Mouse (Mus musculus): ENCODE results near the gene Cog4.
"Not testable (repeated sequence)": the region's sequence is repeated elsewhere in the genome, so short reads cannot be mapped to it uniquely, and the experiment has no call there.

The Cog4 gene

DNA sequence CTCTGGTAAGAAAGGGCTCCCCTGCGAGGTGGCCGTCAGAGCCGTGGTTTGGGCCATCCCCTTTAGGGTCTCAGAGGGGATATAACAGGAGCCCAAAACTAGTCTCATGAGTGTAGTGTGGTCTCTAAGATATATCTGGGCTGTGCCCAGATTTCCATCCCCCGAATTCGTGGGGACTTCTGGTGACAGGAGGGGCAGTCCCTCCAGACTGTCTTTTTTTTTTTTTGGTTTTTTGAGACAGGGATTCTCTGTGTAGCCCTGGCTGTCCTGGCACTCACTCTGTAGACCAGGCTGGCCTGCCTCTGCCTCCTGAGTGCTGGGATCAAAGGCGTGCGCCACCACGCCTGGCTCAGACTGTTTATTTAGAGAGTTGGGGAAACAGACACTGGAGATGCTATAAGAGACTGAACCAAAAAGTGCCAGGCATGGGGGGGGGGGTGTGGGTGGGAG lies 79.3 kb downstream of the Cog4 start:
- DNase-seq (ENCODE audit: low read depth): no peak

DNA sequence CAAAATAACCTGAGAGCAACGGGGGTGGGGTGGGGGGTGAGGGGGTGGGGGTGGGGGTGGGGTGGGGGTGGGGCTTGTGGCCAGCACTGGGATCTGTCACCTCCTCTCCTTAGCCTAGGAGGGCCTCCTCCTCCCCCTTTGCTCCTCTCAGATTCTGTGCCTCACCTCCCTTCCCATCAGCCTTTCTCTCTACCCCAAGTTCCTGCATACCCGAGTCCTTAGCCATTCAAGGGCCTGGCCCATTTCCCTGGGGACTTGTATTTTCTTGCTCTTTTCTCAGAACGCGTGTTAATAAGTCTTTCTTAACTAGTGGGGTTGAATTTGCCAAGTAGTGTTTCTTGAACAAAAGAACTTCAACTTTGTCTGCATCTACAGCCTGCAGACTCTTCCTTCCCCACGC lies 80.3 kb downstream of the Cog4 start:
- no peak for DNase-seq (ENCODE audit: low read depth)

DNA sequence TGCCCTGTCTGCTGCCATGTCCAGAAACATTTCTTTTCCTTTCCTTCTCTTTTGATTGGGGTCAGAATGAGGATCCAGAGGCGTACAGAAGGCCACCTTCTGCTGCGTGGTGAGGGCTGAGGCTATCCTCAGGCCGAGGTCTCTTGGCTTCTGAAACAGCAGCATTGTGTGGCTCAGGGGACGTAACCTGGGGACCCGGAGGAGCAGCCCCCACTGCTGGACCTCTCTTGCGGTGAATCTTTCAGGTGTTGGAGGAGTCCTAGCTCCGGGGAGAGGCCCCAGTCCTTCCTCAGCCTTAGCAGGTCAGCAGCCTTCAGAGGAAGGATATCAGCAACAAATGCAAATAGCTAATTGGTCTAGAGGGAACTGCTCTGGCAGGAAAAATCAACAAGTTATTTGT lies 82.0 kb downstream of the Cog4 start:
- DNase-seq (ENCODE audit: low read depth): no peak

DNA sequence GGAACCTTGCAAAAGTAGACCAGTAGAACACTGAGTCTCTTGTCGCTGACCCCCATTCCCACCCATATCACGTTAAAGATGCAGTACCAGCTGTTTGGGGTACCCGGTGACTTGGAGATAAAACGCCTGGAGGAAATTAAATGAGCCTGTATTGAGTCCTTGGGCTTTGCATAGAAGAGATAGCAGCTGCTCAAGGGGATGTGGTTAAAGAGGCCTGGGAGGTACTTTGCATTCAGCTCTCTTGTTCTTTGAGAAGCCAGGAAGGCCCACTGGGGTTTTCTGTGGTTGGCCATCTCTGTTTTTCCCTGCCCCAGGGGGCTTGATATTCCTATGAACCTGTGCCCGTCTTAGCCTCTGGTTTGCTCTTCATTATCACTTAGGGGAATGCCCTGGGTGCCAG lies 82.7 kb downstream of the Cog4 start:
- DNase-seq (ENCODE audit: low read depth): peak; percentile 66

DNA sequence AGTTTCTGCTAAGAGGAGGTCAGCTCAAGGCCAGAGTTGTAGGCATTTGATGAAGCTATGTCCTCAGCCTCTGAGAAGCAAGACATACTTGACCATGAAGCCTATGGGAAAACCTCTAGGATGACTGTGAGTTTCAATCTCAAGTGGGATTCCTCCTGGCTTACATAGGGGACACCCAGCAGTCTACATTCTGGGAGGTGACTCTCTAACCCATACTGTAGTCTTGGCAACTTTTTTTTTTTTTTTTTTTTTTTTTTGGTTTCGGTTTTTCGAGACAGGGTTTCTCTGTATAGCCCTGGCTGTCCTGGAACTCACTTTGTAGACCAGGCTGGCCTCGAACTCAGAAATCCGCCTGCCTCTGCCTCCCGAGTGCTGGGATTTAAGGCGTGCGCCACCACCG lies 83.3 kb downstream of the Cog4 start:
- not testable (repeated sequence) for DNase-seq (ENCODE audit: low read depth)

DNA sequence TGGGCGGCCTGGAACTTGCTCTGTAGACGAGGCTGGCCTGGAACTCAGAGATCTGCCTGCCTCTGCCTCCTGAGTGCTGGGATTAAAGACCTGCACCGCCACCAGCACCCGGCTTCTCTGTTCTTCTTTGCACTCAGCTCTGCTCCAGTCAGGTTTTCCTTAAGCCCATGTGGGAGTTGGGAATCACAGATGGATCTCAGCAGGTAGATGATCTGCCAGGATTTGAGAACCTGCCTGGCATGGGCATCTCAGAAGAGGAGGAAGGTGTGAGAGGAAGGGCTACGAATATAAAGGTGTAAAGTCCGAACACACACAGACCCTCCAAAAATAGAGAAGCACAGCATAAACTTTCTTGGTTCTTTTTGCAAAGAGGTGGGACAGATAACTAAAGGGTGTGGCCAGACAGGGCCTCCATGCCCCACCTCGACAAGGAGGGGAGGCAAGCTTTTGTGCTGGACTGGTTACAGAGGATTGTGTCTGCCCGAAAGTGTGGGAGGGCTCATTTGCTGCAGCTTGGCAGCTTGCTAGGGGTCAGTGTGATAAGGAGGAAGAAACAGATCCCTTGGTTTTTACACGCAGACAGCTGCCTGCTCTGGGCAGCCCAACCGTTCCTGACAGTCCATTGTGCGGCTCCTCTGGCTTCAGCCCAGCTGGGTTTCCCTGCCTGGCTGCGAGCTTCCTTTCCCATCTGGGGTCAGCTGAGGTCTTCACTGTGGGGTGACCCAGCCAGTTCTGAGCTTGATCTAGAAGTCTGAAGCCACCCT lies 85.0 kb downstream of the Cog4 start:
- DNase-seq (ENCODE audit: low read depth): no peak
